Mouse (Mus musculus) cerebellum, postnatal 36 days (tissue): ENCODE measurements around the gene Cdk5r1.

ENCODE experiments used
- DNase-seq, 2 experiments: peaks; one replicate each; pipeline ENCODE4 v3.0.0; 2021 to 2022; ENCODE audit warnings: mixed read lengths in 2 of 2

Gene Cdk5r1

GRCm38 (mm10) chr11:80504519-80505385 is 27.9 kb downstream of the Cdk5r1 start:
- DNase-seq = no peak

GRCm38 (mm10) chr11:80505581-80505980 is 28.8 kb downstream of the Cdk5r1 start:
- DNase-seq = no peak

GRCm38 (mm10) chr11:80506483-80506882 is 29.7 kb downstream of the Cdk5r1 start:
- DNase-seq = no peak

- no peak for DNase-seq
Observed at GRCm38 (mm10) chr11:80507791-80508190, 31.0 kb downstream of the Cdk5r1 start.

GRCm38 (mm10) chr11:80508361-80509175 is 31.7 kb downstream of the Cdk5r1 start:
- DNase-seq = no peak

GRCm38 (mm10) chr11:80509176-80509506 is 32.3 kb downstream of the Cdk5r1 start:
- no peak for DNase-seq

GRCm38 (mm10) chr11:80510124-80510523 is 33.3 kb downstream of the Cdk5r1 start:
- DNase-seq = no peak

- DNase-seq = no peak
Observed at GRCm38 (mm10) chr11:80512313-80513056, 35.7 kb downstream of the Cdk5r1 start.

GRCm38 (mm10) chr11:80513796-80514195 is 37.0 kb downstream of the Cdk5r1 start:
- DNase-seq = no peak

GRCm38 (mm10) chr11:80515346-80515745 is 38.5 kb downstream of the Cdk5r1 start:
- no peak for DNase-seq

GRCm38 (mm10) chr11:80515895-80516294 is 39.1 kb downstream of the Cdk5r1 start:
- no peak for DNase-seq

- DNase-seq = peak in 1 of 2 experiments; percentile 13
Observed at GRCm38 (mm10) chr11:80518421-80519367, 41.9 kb downstream of the Cdk5r1 start.

GRCm38 (mm10) chr11:80521148-80521547 is 44.3 kb downstream of the Cdk5r1 start:
- DNase-seq = no peak

GRCm38 (mm10) chr11:80522852-80523251 is 46.0 kb downstream of the Cdk5r1 start:
- DNase-seq = no peak

- no peak for DNase-seq
Observed at GRCm38 (mm10) chr11:80523410-80523809, 46.6 kb downstream of the Cdk5r1 start.

GRCm38 (mm10) chr11:80524213-80524612 is 47.4 kb downstream of the Cdk5r1 start:
- no peak for DNase-seq

- no peak for DNase-seq
Observed at GRCm38 (mm10) chr11:80527697-80528096, 50.9 kb downstream of the Cdk5r1 start.

- no peak for DNase-seq
Observed at GRCm38 (mm10) chr11:80529149-80529548, 52.3 kb downstream of the Cdk5r1 start.
